Mouse (Mus musculus): ENCODE measurements around the gene Gadd45gip1. TPM values are rescaled to one million over a fixed set of nuclear protein-coding genes. Genes with fewer than 3 reads are reported as not detected.

Gene Gadd45gip1
- polyA plus RNA-seq, 1 experiment = 52.9 TPM

- Histone ChIP-seq H3K36me3 (ENCODE audit: control insufficient read depth, insufficient read depth, low read length) (no peaks in the 10 kb centered on the region), H3K4me3 (ENCODE audit: control insufficient read depth, insufficient read depth, low read length) (no peak overlapping the region), H3K4me1 (replicated peaks; ENCODE audit: control insufficient read depth, insufficient read depth, low read length) (no peaks in the 10 kb centered on the region), H3K27me3 (ENCODE audit: control insufficient read depth, insufficient read depth, low read length) (peaks cover 7% of the 10 kb centered on the region; the same call in 1 of the 2 replicates), H3K27ac (ENCODE audit: control insufficient read depth, insufficient read depth, low read length) (no peak overlapping the region)
- 48% methylated on average over 48 of the region's 48 CpGs for WGBS
- no peak for TF ChIP-seq CTCF (IDR thresholded peaks at IDR 0.05; ENCODE audit: borderline replicate concordance, control insufficient read depth, extremely low read depth, insufficient read depth, low read length, poor library complexity)
- no peak for TF ChIP-seq POLR2A (IDR thresholded peaks at IDR 0.05; ENCODE audit: control insufficient read depth, extremely low read depth, insufficient read depth, low read length, poor library complexity)
- no peak for DNase-seq
Measured at GRCm38 (mm10) chr8:84784681-84785505, 46.4 kb upstream of the Gadd45gip1 start.

GRCm38 (mm10) chr8:84785506-84785755 lies 45.9 kb upstream of the Gadd45gip1 start:
- 89% methylated on average over 11 of the region's 11 CpGs for WGBS

GRCm38 (mm10) chr8:84785756-84786677 lies 45.3 kb upstream of the Gadd45gip1 start:
- DNase-seq = no peak
- 86% methylated on average over 38 of the region's 38 CpGs for WGBS
- no peaks in the 10 kb centered on the region for H3K4me1 ChIP-seq (replicated peaks; ENCODE audit: control insufficient read depth, insufficient read depth, low read length)
- peaks cover 7% of the 10 kb centered on the region; the same call in 1 of the 2 replicates for H3K27me3 ChIP-seq (ENCODE audit: control insufficient read depth, insufficient read depth, low read length)
- H3K27ac ChIP-seq (ENCODE audit: control insufficient read depth, insufficient read depth, low read length) = no peak overlapping the region
- H3K36me3 ChIP-seq (ENCODE audit: control insufficient read depth, insufficient read depth, low read length) = no peaks in the 10 kb centered on the region
- no peak overlapping the region for H3K4me3 ChIP-seq (ENCODE audit: control insufficient read depth, insufficient read depth, low read length)
- TF ChIP-seq POLR2A (IDR thresholded peaks at IDR 0.05; ENCODE audit: control insufficient read depth, extremely low read depth, insufficient read depth, low read length, poor library complexity) = no peak
- TF ChIP-seq CTCF (IDR thresholded peaks at IDR 0.05; ENCODE audit: borderline replicate concordance, control insufficient read depth, extremely low read depth, insufficient read depth, low read length, poor library complexity) = no peak

More at GRCm38 (mm10) chr8:84785506-84785755, 45.9 kb upstream of the Gadd45gip1 start:
- Histone ChIP-seq H3K36me3 (ENCODE audit: control insufficient read depth, insufficient read depth, low read length) (no peaks in the 10 kb centered on the region), H3K27me3 (ENCODE audit: control insufficient read depth, insufficient read depth, low read length) (peaks cover 7% of the 10 kb centered on the region; the same call in 1 of the 2 replicates), H3K27ac (ENCODE audit: control insufficient read depth, insufficient read depth, low read length) (no peak overlapping the region), H3K4me3 (ENCODE audit: control insufficient read depth, insufficient read depth, low read length) (no peak overlapping the region), H3K4me1 (replicated peaks; ENCODE audit: control insufficient read depth, insufficient read depth, low read length) (no peaks in the 10 kb centered on the region)
- no peak for DNase-seq
- TF ChIP-seq CTCF (IDR thresholded peaks at IDR 0.05; ENCODE audit: borderline replicate concordance, control insufficient read depth, extremely low read depth, insufficient read depth, low read length, poor library complexity) (no peak), POLR2A (IDR thresholded peaks at IDR 0.05; ENCODE audit: control insufficient read depth, extremely low read depth, insufficient read depth, low read length, poor library complexity) (no peak)

GRCm38 (mm10) chr8:84786801-84787467 lies 44.4 kb upstream of the Gadd45gip1 start:
- WGBS = 96% methylated on average over 11 of the region's 11 CpGs
- Histone ChIP-seq H3K27ac (ENCODE audit: control insufficient read depth, insufficient read depth, low read length) (no peak overlapping the region), H3K36me3 (ENCODE audit: control insufficient read depth, insufficient read depth, low read length) (no peaks in the 10 kb centered on the region), H3K4me3 (ENCODE audit: control insufficient read depth, insufficient read depth, low read length) (no peak overlapping the region), H3K27me3 (ENCODE audit: control insufficient read depth, insufficient read depth, low read length) (peaks cover 7% of the 10 kb centered on the region; the same call in 1 of the 2 replicates), H3K4me1 (replicated peaks; ENCODE audit: control insufficient read depth, insufficient read depth, low read length) (no peaks in the 10 kb centered on the region)
- no peak for DNase-seq
- TF ChIP-seq POLR2A (IDR thresholded peaks at IDR 0.05; ENCODE audit: control insufficient read depth, extremely low read depth, insufficient read depth, low read length, poor library complexity) = no peak
- TF ChIP-seq CTCF (IDR thresholded peaks at IDR 0.05; ENCODE audit: borderline replicate concordance, control insufficient read depth, extremely low read depth, insufficient read depth, low read length, poor library complexity) = no peak

- H3K36me3 ChIP-seq (ENCODE audit: control insufficient read depth, insufficient read depth, low read length) = no peaks in the 10 kb centered on the region
- TF ChIP-seq CTCF (IDR thresholded peaks at IDR 0.05; ENCODE audit: borderline replicate concordance, control insufficient read depth, extremely low read depth, insufficient read depth, low read length, poor library complexity) (no peak), POLR2A (IDR thresholded peaks at IDR 0.05; ENCODE audit: control insufficient read depth, extremely low read depth, insufficient read depth, low read length, poor library complexity) (no peak)
- no peaks in the 10 kb centered on the region for H3K4me1 ChIP-seq (replicated peaks; ENCODE audit: control insufficient read depth, insufficient read depth, low read length)
- peaks cover 7% of the 10 kb centered on the region; the same call in 1 of the 2 replicates for H3K27me3 ChIP-seq (ENCODE audit: control insufficient read depth, insufficient read depth, low read length)
- DNase-seq = no peak
- 94% methylated on average over 10 of the region's 14 CpGs for WGBS
- no peak overlapping the region for H3K4me3 ChIP-seq (ENCODE audit: control insufficient read depth, insufficient read depth, low read length)
- no peak overlapping the region for H3K27ac ChIP-seq (ENCODE audit: control insufficient read depth, insufficient read depth, low read length)
Measured at GRCm38 (mm10) chr8:84787523-84788302, 43.6 kb upstream of the Gadd45gip1 start.

Measured in thymus, adult 2 months (tissue).